Mouse (Mus musculus) hindbrain, postnatal 0 days (tissue): ENCODE data around the gene Spon2. TPM values are rescaled to one million over a fixed set of nuclear protein-coding genes. Genes with fewer than 3 reads are reported as not detected.

Experiments used
- ATAC-seq: fragments of 200-750 bp; cut with Nextera tagmentation; 2 replicates; pipeline ENCODE4 v1.8.0; 2017; ENCODE audit warnings: mild to moderate bottlenecking, moderate TSS enrichment, moderate library complexity
- DNase-seq: peaks from one replicate; pipeline ENCODE4 v3.0.0-alpha.2; 2015; ENCODE audit warnings: low spot score
- H3K27ac ChIP-seq: fragments of 300-500 bp; sonication (generic); 2 replicates; pipeline ENCODE4 v1.5.1; 2014; ENCODE audit warnings: mild to moderate bottlenecking
- H3K27me3 ChIP-seq: fragments of 300-500 bp; sonication (generic); 2 replicates; pipeline ENCODE4 v1.6.1; 2014; ENCODE audit warnings: low read length, mixed read lengths; ENCODE audit not compliant: insufficient read depth
- H3K36me3 ChIP-seq: fragments of 300-500 bp; sonication (generic); 2 replicates; pipeline ENCODE4 v1.6.1; 2014; ENCODE audit warnings: low read length, mixed read lengths; ENCODE audit not compliant: insufficient read depth
- H3K4me1 ChIP-seq: fragments of 300-500 bp; sonication (generic); 2 replicates; pipeline ENCODE4 v1.6.1; 2014; ENCODE audit warnings: antibody characterized with exemption, low read length, mixed read lengths; ENCODE audit not compliant: insufficient read depth
- H3K4me2 ChIP-seq: fragments of 300-500 bp; sonication (generic); 2 replicates; pipeline ENCODE4 v1.6.1; 2014; ENCODE audit warnings: low read depth, mild to moderate bottlenecking, low read length, moderate library complexity, mixed read lengths
- H3K4me3 ChIP-seq: fragments of 300-500 bp; sonication (generic); 2 replicates; pipeline ENCODE4 v1.5.1; 2014; ENCODE audit warnings: low read length
- H3K9ac ChIP-seq: fragments of 300-500 bp; sonication (generic); replicated peaks from 2 replicates; pipeline ENCODE4 v1.6.1; 2014; ENCODE audit warnings: mild to moderate bottlenecking, low read length, moderate library complexity, mixed read lengths
- H3K9me3 ChIP-seq: fragments of 300-500 bp; sonication (generic); 2 replicates; pipeline ENCODE4 v1.6.1; 2016; ENCODE audit warnings: low read length, mixed read lengths
- CTCF ChIP-seq: IDR thresholded peaks from 2 replicates; pipeline ENCODE4 v1.5.1; 2016; ENCODE audit warnings: antibody characterized with exemption, control low read depth, low read depth
- WGBS: fragments of 180-500 bp; shearing (Covaris S2); extraction: QIAGEN DNeasy Blood & Tissue Kit; methylation state at CpG from one replicate; pipeline ENCODE4 v1.1.7; 2014; 5-methylcytosine and 5-hydroxymethylcytosine counted together
- polyA plus RNA-seq: library from polyadenylated mRNA; unstranded; fragments of >200 nt; fragmentation: Nextera tagmentation; extraction: Ambion mirVana; gene quantifications from 2 replicates; pipeline ENCODE4 v1.2.1, GENCODE M21; 2015
- total RNA-seq: library from RNA; depleted of rRNA; stranded (reverse); fragments of >200 nt; gene quantifications from 2 replicates; pipeline ENCODE4 v1.2.3, GENCODE M21; 2014

Gene Spon2
- total and polyA plus RNA-seq, 2 experiments from 2014 or later = 3.9 to 4.3 TPM

DNA sequence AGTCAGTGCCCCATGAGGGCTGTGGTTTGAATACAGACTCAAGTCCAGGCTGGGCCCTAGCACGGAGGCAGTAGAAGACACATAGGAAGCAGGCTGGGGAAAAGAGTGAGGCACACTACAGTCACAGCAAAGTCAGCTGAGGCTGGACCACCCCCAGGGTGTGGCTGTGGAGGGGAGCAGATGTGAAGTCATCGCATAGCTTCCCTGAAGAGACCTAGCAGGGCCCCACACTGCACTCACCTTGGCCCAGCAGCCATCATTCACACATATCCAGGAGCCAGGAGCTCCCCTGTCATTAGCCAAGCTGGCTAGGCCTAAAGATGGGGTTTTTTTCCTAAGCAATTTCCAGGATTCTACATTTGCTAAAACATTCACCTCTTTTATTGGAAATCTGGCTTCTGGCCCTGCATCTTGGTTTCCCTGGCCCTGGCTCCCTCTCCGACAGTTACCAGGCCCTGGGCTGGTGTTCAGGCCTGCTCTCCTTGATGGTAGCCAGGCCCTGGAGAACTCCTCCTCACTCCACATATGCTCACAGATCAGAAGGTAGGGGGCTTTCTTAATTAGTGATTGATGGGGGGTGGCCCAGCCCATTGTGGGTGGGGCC lies 21.0 kb upstream of the Spon2 start:
- 0 out of 2 replicates have a peak, but pooled peaks cover 9% of the 10 kb centered on the region for H3K36me3 ChIP-seq
- no peaks in the 10 kb centered on the region for H3K27me3 ChIP-seq
- H3K4me1 ChIP-seq = no peaks in the 10 kb centered on the region
- no peak overlapping the region for H3K4me3 ChIP-seq
- no peak overlapping the region for H3K27ac ChIP-seq
- TF ChIP-seq CTCF = no peak
- DNase-seq = no peak
- no peak overlapping the region for H3K4me2 ChIP-seq
- 78% methylated on average over 3 of the region's 3 CpGs for WGBS
- no peaks in the 10 kb centered on the region for H3K9me3 ChIP-seq
- ATAC-seq = no peak
- no peak overlapping the region for H3K9ac ChIP-seq

- no peaks in the 10 kb centered on the region for H3K9me3 ChIP-seq
- DNase-seq (no peak), ATAC-seq (no peak)
- H3K4me1 ChIP-seq = no peaks in the 10 kb centered on the region
- no peak overlapping the region for H3K4me3 ChIP-seq
- 73% methylated on average over 3 of the region's 3 CpGs for WGBS
- H3K27ac ChIP-seq = no peak overlapping the region
- H3K9ac ChIP-seq = no peak overlapping the region
- TF ChIP-seq CTCF = no peak
- H3K4me2 ChIP-seq = no peak overlapping the region
- H3K27me3 ChIP-seq = no peaks in the 10 kb centered on the region
- H3K36me3 ChIP-seq = 0 out of 2 replicates have a peak, but pooled peaks cover 8% of the 10 kb centered on the region
Observed at GRCm38 (mm10) chr5:33238256-33238645, 20.0 kb upstream of the Spon2 start.

- H3K4me2 ChIP-seq = no peak overlapping the region
- DNase-seq = no peak
- no peaks in the 10 kb centered on the region for H3K9me3 ChIP-seq
- TF ChIP-seq CTCF = no peak
- H3K27me3 ChIP-seq = no peaks in the 10 kb centered on the region
- 0 out of 2 replicates have a peak, but pooled peaks cover 6% of the 10 kb centered on the region for H3K36me3 ChIP-seq
- H3K27ac ChIP-seq = no peak overlapping the region
- H3K9ac ChIP-seq = no peak overlapping the region
- H3K4me3 ChIP-seq = no peak overlapping the region
- no peaks in the 10 kb centered on the region for H3K4me1 ChIP-seq
- WGBS = 86% methylated on average over 11 of the region's 11 CpGs
- ATAC-seq = no peak
Observed at GRCm38 (mm10) chr5:33237600-33238255, 19.5 kb upstream of the Spon2 start.

- Histone ChIP-seq H3K27ac (no peak overlapping the region), H3K27me3 (no peaks in the 10 kb centered on the region), H3K36me3 (no peaks in the 10 kb centered on the region), H3K4me2 (no peak overlapping the region), H3K4me1 (no peaks in the 10 kb centered on the region), H3K4me3 (no peak overlapping the region), H3K9ac (no peak overlapping the region), H3K9me3 (no peaks in the 10 kb centered on the region)
- no peak for TF ChIP-seq CTCF
- peak; percentile 52 for ATAC-seq
- 51% methylated on average over 13 of the region's 13 CpGs for WGBS
- DNase-seq = no peak
Observed at GRCm38 (mm10) chr5:33234391-33235031, 16.3 kb upstream of the Spon2 start.

- TF ChIP-seq CTCF = no peak
- Histone ChIP-seq H3K36me3 (no peaks in the 10 kb centered on the region), H3K4me1 (peaks cover 8% of the 10 kb centered on the region; the same call in 1 of the 2 replicates), H3K9ac (no peak overlapping the region), H3K4me3 (no peak overlapping the region), H3K9me3 (no peaks in the 10 kb centered on the region), H3K4me2 (no peak overlapping the region), H3K27ac (no peak overlapping the region), H3K27me3 (no peaks in the 10 kb centered on the region)
- DNase-seq = no peak
- no peak for ATAC-seq
- 73% methylated on average over 5 of the region's 5 CpGs for WGBS
Observed at GRCm38 (mm10) chr5:33232791-33233190, 14.5 kb upstream of the Spon2 start.

GRCm38 (mm10) chr5:33230285-33230684 lies 12.0 kb upstream of the Spon2 start:
- peak; percentile 77 for ATAC-seq

DNA sequence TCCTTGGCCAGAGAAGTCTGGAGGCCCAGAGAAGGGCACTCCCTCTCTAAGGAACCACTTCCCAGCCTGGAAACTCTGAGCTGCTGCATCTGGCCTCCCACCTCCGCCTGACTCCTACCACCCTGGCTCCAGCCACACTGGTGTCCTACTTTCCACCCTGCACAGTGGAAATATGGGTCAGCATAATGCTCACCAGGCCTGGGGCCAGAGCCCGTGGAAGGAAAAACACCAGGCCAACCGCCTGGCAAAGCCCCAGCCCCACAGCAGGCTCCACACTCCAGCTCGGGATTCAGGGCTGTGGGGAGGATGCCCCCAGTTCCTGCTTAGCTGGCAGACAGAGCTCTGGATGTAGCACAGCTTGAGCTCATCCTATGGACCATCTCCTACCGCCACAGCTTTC lies 10.2 kb upstream of the Spon2 start:
- ATAC-seq (peak; percentile 61), DNase-seq (peak; percentile 48)
- Histone ChIP-seq H3K36me3 (no peaks in the 10 kb centered on the region), H3K4me3 (no peak overlapping the region), H3K4me1 (peaks cover 8% of the 10 kb centered on the region; the same call in 1 of the 2 replicates), H3K27ac (peak overlapping the region; percentile 62), H3K27me3 (no peaks in the 10 kb centered on the region), H3K9ac (0 out of 2 replicates have a peak overlapping the region, but pooled peaks have one; percentile 1), H3K4me2 (no peak overlapping the region), H3K9me3 (no peaks in the 10 kb centered on the region)
- no peak for TF ChIP-seq CTCF
- 34% methylated on average over 5 of the region's 5 CpGs for WGBS

More at GRCm38 (mm10) chr5:33230285-33230684, 12.0 kb upstream of the Spon2 start:
- DNase-seq = peak; percentile 65
- Histone ChIP-seq H3K27me3 (no peaks in the 10 kb centered on the region), H3K36me3 (no peaks in the 10 kb centered on the region), H3K9ac (no peak overlapping the region), H3K4me3 (no peak overlapping the region), H3K4me2 (no peak overlapping the region), H3K9me3 (no peaks in the 10 kb centered on the region), H3K4me1 (peaks cover 8% of the 10 kb centered on the region; the same call in 1 of the 2 replicates), H3K27ac (no peak overlapping the region)
- TF ChIP-seq CTCF = peak; percentile 37; the same call in 1 of the 2 replicates
- WGBS = 23% methylated on average over 5 of the region's 5 CpGs
